In the genomic region with DNA sequence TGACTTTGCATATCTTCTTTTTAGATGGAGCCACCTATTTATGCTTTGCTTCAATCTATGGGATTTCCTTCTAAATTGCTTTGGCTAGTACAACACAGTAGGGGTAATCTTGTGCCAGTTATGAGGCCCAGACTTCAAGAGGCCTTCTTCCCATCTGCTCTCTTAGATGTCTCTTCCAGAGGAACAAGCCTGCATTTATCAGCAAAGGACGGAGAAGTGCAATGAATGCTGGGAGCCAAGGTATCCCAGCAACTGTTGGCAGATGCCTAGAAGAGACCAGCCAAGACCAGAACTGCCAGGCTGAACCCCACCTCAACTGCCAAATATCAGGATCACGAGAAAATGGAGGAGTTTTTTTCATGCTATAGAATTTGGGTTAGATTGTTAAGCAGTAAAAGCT, we compare ENCODE assay signal across 31 mouse cellular contexts.
DNase-seq lines count a peak whose midpoint lies in the region; ATAC-seq and TF ChIP-seq lines count a peak whose summit lies in the region.
"Had no signal": no experiment of that assay in that cellular context is flagged by ENCODE, and none has a peak within 500 bp of the region (broad histone marks: within the 10 kb centered on the region; RNA-seq: fewer than 3 reads in every experiment).

No protein-coding gene starts in this region.

- 74% methylated on average over 2 of the region's 2 CpGs for WGBS in forebrain, embryonic 13.5 days
- WGBS in forebrain, embryonic 12.5 days = 83% methylated on average over 2 of the region's 2 CpGs
- WGBS in hindbrain, postnatal 0 days = 47% methylated on average over 2 of the region's 2 CpGs
- WGBS in hindbrain, embryonic 11.5 days = 82% methylated on average over 2 of the region's 2 CpGs
- WGBS in midbrain, postnatal 0 days = 67% methylated on average over 2 of the region's 2 CpGs
- 87% methylated on average over 2 of the region's 2 CpGs for WGBS in midbrain, embryonic 13.5 days
- 45% methylated on average over 2 of the region's 2 CpGs for WGBS in forebrain, postnatal 0 days

- no peak overlapping the region for H3K4me2 ChIP-seq in forebrain, embryonic 13.5 days
- no peak overlapping the region for H3K4me2 ChIP-seq in forebrain, embryonic 12.5 days
- no peak overlapping the region for H3K4me2 ChIP-seq in hindbrain, postnatal 0 days (ENCODE audit: low read depth, low read length)
- H3K4me2 ChIP-seq in hindbrain, embryonic 11.5 days (replicated peaks; ENCODE audit: low read depth, low read length) = no peak overlapping the region
- H3K4me2 ChIP-seq in midbrain, postnatal 0 days (ENCODE audit: low read depth, low read length, poor library complexity, severe bottlenecking) = no peak overlapping the region
- no peak overlapping the region for H3K4me2 ChIP-seq in midbrain, embryonic 13.5 days (replicated peaks)
- H3K4me2 ChIP-seq in forebrain, postnatal 0 days (ENCODE audit: low read depth) = no peak overlapping the region
- H3K4me2 ChIP-seq: embryonic facial prominence, embryonic 13.5 days; hindbrain, embryonic 13.5 days; kidney, embryonic 15.5 days; limb, embryonic 15.5 days; liver, embryonic 13.5 days had no signal

- H3K4me1 ChIP-seq in forebrain, embryonic 13.5 days = no peaks in the 10 kb centered on the region
- H3K4me1 ChIP-seq in forebrain, embryonic 12.5 days = no peaks in the 10 kb centered on the region
- H3K4me1 ChIP-seq in hindbrain, postnatal 0 days (ENCODE audit: insufficient read depth, low read length) = no peaks in the 10 kb centered on the region
- no peaks in the 10 kb centered on the region for H3K4me1 ChIP-seq in hindbrain, embryonic 11.5 days (replicated peaks; ENCODE audit: control insufficient read depth, insufficient read depth, low read length)
- H3K4me1 ChIP-seq in midbrain, postnatal 0 days (ENCODE audit: insufficient read depth, low read length) = no peaks in the 10 kb centered on the region
- no peaks in the 10 kb centered on the region for H3K4me1 ChIP-seq in midbrain, embryonic 13.5 days (replicated peaks)
- H3K4me1 ChIP-seq in forebrain, postnatal 0 days (ENCODE audit: insufficient read depth) = no peaks in the 10 kb centered on the region
- H3K4me1 ChIP-seq: embryonic facial prominence, embryonic 13.5 days; hindbrain, embryonic 13.5 days; kidney, embryonic 15.5 days; limb, embryonic 10.5 days; limb, embryonic 15.5 days; liver, embryonic 13.5 days had no signal

- no peak overlapping the region for H3K9ac ChIP-seq in forebrain, embryonic 13.5 days
- no peak overlapping the region for H3K9ac ChIP-seq in forebrain, embryonic 12.5 days
- no peak overlapping the region for H3K9ac ChIP-seq in hindbrain, postnatal 0 days (replicated peaks; ENCODE audit: low read length)
- H3K9ac ChIP-seq in hindbrain, embryonic 11.5 days (ENCODE audit: low read depth, low read length) = no peak overlapping the region
- H3K9ac ChIP-seq in midbrain, postnatal 0 days (replicated peaks; ENCODE audit: low read length, poor library complexity, severe bottlenecking) = no peak overlapping the region
- H3K9ac ChIP-seq in midbrain, embryonic 13.5 days (replicated peaks) = no peak overlapping the region
- H3K9ac ChIP-seq in forebrain, postnatal 0 days = no peak overlapping the region
- H3K9ac ChIP-seq: embryonic facial prominence, embryonic 13.5 days; hindbrain, embryonic 13.5 days; kidney, embryonic 15.5 days; limb, embryonic 15.5 days; liver, embryonic 13.5 days had no signal

- no peaks in the 10 kb centered on the region for H3K27me3 ChIP-seq in forebrain, embryonic 13.5 days
- H3K27me3 ChIP-seq in forebrain, embryonic 12.5 days = no peaks in the 10 kb centered on the region
- H3K27me3 ChIP-seq in hindbrain, postnatal 0 days (ENCODE audit: insufficient read depth, low read length) = no peaks in the 10 kb centered on the region
- H3K27me3 ChIP-seq in hindbrain, embryonic 11.5 days (ENCODE audit: control insufficient read depth, insufficient read depth, low read length) = no peaks in the 10 kb centered on the region
- H3K27me3 ChIP-seq in midbrain, postnatal 0 days (ENCODE audit: insufficient read depth, low read length) = no peaks in the 10 kb centered on the region
- no peaks in the 10 kb centered on the region for H3K27me3 ChIP-seq in midbrain, embryonic 13.5 days
- no peaks in the 10 kb centered on the region for H3K27me3 ChIP-seq in forebrain, postnatal 0 days (ENCODE audit: insufficient read depth, low read length)
- H3K27me3 ChIP-seq: embryonic facial prominence, embryonic 13.5 days; hindbrain, embryonic 13.5 days; kidney, embryonic 15.5 days; limb, embryonic 15.5 days; liver, embryonic 13.5 days had no signal

- TF ChIP-seq CTCF in hindbrain, postnatal 0 days (IDR thresholded peaks at IDR 0.05; ENCODE audit: low read depth) = no peak
- no peak for TF ChIP-seq CTCF in midbrain, postnatal 0 days (IDR thresholded peaks at IDR 0.05)
- no peak for TF ChIP-seq CTCF in forebrain, postnatal 0 days (IDR thresholded peaks at IDR 0.05; ENCODE audit: low read depth)

- no peak overlapping the region for H3K27ac ChIP-seq in forebrain, embryonic 13.5 days
- no peak overlapping the region for H3K27ac ChIP-seq in forebrain, embryonic 12.5 days
- no peak overlapping the region for H3K27ac ChIP-seq in hindbrain, postnatal 0 days
- no peak overlapping the region for H3K27ac ChIP-seq in hindbrain, embryonic 11.5 days (ENCODE audit: low read depth, low read length)
- no peak overlapping the region for H3K27ac ChIP-seq in midbrain, postnatal 0 days (ENCODE audit: low read depth, low read length)
- H3K27ac ChIP-seq in midbrain, embryonic 13.5 days = no peak overlapping the region
- H3K27ac ChIP-seq in forebrain, postnatal 0 days (ENCODE audit: low read depth, low read length) = no peak overlapping the region
- H3K27ac ChIP-seq: embryonic facial prominence, embryonic 13.5 days; hindbrain, embryonic 13.5 days; kidney, embryonic 15.5 days; left cerebral cortex, adult 2 months; limb, embryonic 10.5 days; limb, embryonic 15.5 days; liver, embryonic 13.5 days; macrophage; stomach, postnatal 0 days had no signal

- H3K4me3 ChIP-seq in forebrain, embryonic 13.5 days = no peak overlapping the region
- no peak overlapping the region for H3K4me3 ChIP-seq in forebrain, embryonic 12.5 days (replicated peaks)
- no peak overlapping the region for H3K4me3 ChIP-seq in hindbrain, postnatal 0 days (ENCODE audit: low read length)
- H3K4me3 ChIP-seq in hindbrain, embryonic 11.5 days (ENCODE audit: low read depth, low read length) = no peak overlapping the region
- no peak overlapping the region for H3K4me3 ChIP-seq in midbrain, postnatal 0 days (ENCODE audit: low read depth, low read length)
- no peak overlapping the region for H3K4me3 ChIP-seq in midbrain, embryonic 13.5 days (replicated peaks)
- no peak overlapping the region for H3K4me3 ChIP-seq in forebrain, postnatal 0 days (ENCODE audit: low read depth, low read length)
- H3K4me3 ChIP-seq: embryonic facial prominence, embryonic 13.5 days; hindbrain, embryonic 13.5 days; kidney, embryonic 15.5 days; left cerebral cortex, adult 2 months; limb, embryonic 10.5 days; limb, embryonic 15.5 days; liver, embryonic 13.5 days had no signal

- peak; percentile 47 for DNase-seq in hindbrain, postnatal 0 days (ENCODE audit: low spot score)
- no peak for DNase-seq in hindbrain, embryonic 11.5 days (ENCODE audit: low spot score)
- DNase-seq in midbrain, postnatal 0 days (ENCODE audit: low spot score) = peak; percentile 44
- peak; percentile 33 for DNase-seq in forebrain, postnatal 0 days
- no peak for DNase-seq in embryo, embryonic 10.5 days (ENCODE audit: low spot score)
- DNase-seq: adrenal gland, postnatal 10 days; cerebellum, adult 8-10 months; gastrocnemius, postnatal 10 days; heart, postnatal 14 days; kidney, adult 11 months; kidney, postnatal 25 days; liver, embryonic 13.5 days; lung, adult 18-20 months; midbrain, embryonic 14.5 days; right cerebral cortex, postnatal 4 days; thymus, adult 18-20 months; thymus, postnatal 25 days had no signal

- H3K9me3 ChIP-seq in forebrain, embryonic 13.5 days (replicated peaks) = no peaks in the 10 kb centered on the region
- H3K9me3 ChIP-seq in forebrain, embryonic 12.5 days = no peaks in the 10 kb centered on the region
- no peaks in the 10 kb centered on the region for H3K9me3 ChIP-seq in hindbrain, postnatal 0 days (ENCODE audit: low read length)
- no peaks in the 10 kb centered on the region for H3K9me3 ChIP-seq in hindbrain, embryonic 11.5 days (ENCODE audit: control insufficient read depth, low read length)
- no peaks in the 10 kb centered on the region for H3K9me3 ChIP-seq in midbrain, postnatal 0 days (ENCODE audit: low read length)
- H3K9me3 ChIP-seq in midbrain, embryonic 13.5 days = no peaks in the 10 kb centered on the region
- H3K9me3 ChIP-seq in forebrain, postnatal 0 days (ENCODE audit: low read length) = no peaks in the 10 kb centered on the region
- H3K9me3 ChIP-seq: embryonic facial prominence, embryonic 13.5 days; hindbrain, embryonic 13.5 days; kidney, embryonic 15.5 days; limb, embryonic 10.5 days; limb, embryonic 15.5 days; liver, embryonic 13.5 days had no signal

- no peaks in the 10 kb centered on the region for H3K36me3 ChIP-seq in forebrain, embryonic 13.5 days (ENCODE audit: poor library complexity, severe bottlenecking)
- no peaks in the 10 kb centered on the region for H3K36me3 ChIP-seq in forebrain, embryonic 12.5 days (replicated peaks)
- H3K36me3 ChIP-seq in hindbrain, postnatal 0 days (ENCODE audit: insufficient read depth, low read length) = no peaks in the 10 kb centered on the region
- H3K36me3 ChIP-seq in hindbrain, embryonic 11.5 days (ENCODE audit: control insufficient read depth, insufficient read depth, low read length) = no peaks in the 10 kb centered on the region
- no peaks in the 10 kb centered on the region for H3K36me3 ChIP-seq in midbrain, postnatal 0 days (ENCODE audit: insufficient read depth, low read length)
- no peaks in the 10 kb centered on the region for H3K36me3 ChIP-seq in midbrain, embryonic 13.5 days
- H3K36me3 ChIP-seq in forebrain, postnatal 0 days (ENCODE audit: insufficient read depth) = no peaks in the 10 kb centered on the region
- H3K36me3 ChIP-seq: embryonic facial prominence, embryonic 13.5 days; hindbrain, embryonic 13.5 days; kidney, embryonic 15.5 days; limb, embryonic 10.5 days; limb, embryonic 15.5 days; liver, embryonic 13.5 days had no signal

- peak; percentile 43; the same call in 1 of the 2 replicates for ATAC-seq in forebrain, embryonic 13.5 days
- no peak for ATAC-seq in forebrain, embryonic 12.5 days (ENCODE audit: low FRiP score)
- ATAC-seq in hindbrain, postnatal 0 days = peak; percentile 56; the same call in 1 of the 2 replicates
- no peak for ATAC-seq in hindbrain, embryonic 11.5 days (ENCODE audit: low FRiP score)
- no peak for ATAC-seq in midbrain, postnatal 0 days (ENCODE audit: low FRiP score)
- no peak for ATAC-seq in midbrain, embryonic 13.5 days
- peak; percentile 68 for ATAC-seq in forebrain, postnatal 0 days
- ATAC-seq: inflammation-experienced regulatory T-cells, adult 6 months; lung, postnatal 0 days; Patski had no signal

Comparison
In these comparisons a context has a peak if more than half of its experiments do, and no peak if none do; other contexts are left out.
1. ATAC-seq: peak in forebrain, embryonic 13.5 days (single experiment), hindbrain, postnatal 0 days (single experiment) and forebrain, postnatal 0 days (single experiment); none in forebrain, embryonic 12.5 days (single experiment), hindbrain, embryonic 11.5 days (single experiment), midbrain, postnatal 0 days (single experiment) and midbrain, embryonic 13.5 days (single experiment).
2. DNase-seq: peak in hindbrain, postnatal 0 days (single experiment), midbrain, postnatal 0 days (single experiment) and forebrain, postnatal 0 days (single experiment); none in hindbrain, embryonic 11.5 days (single experiment) and embryo, embryonic 10.5 days (single experiment).